Mouse (Mus musculus): ENCODE data around the gene Top3a.

DNA sequence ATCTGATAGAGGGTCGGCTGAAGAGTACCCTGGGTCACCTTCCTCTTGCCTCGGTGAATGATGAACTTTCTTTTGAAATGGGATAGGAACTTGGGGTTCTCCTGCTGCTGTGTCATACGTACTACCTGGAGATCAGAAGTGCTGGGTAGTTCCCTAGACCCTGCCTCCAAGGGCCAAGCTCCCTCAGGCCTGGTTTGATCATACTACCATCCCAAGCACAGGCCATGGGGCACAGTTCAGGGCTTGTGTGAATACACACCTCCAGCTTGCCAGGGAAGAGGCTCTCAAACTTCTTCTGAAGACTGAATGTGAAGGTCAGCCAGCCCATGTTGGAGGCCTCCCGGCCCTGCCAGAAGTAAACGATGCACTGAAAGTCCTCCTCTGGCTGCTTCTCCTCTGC lies 61.3 kb downstream of the Top3a start:
- TF ChIP-seq CTCF (conservative IDR thresholded peaks at IDR 0.05; ENCODE audit: low read length): no peak
- no peak for TF ChIP-seq POU5F1 (IDR thresholded peaks at IDR 0.05; ENCODE audit: borderline replicate concordance, low read length)
- TF ChIP-seq NANOG (IDR thresholded peaks at IDR 0.05; ENCODE audit: borderline replicate concordance, low read length): no peak

All from E14TG2a.4 (cell line).